Mouse (Mus musculus) MEL (cell line): ENCODE data around the gene Mettl27. TPM values are rescaled to one million over a fixed set of nuclear protein-coding genes. Genes with fewer than 3 reads are reported as not detected.

ENCODE experiments used
- DNase-seq: peaks from one replicate; pipeline ENCODE4 v3.0.0; 2011; ENCODE audit warnings: low read depth, low spot score
- H3K27ac ChIP-seq: 2 replicates; pipeline ENCODE4 v1.5.1; 2012; ENCODE audit warnings: low read depth, mild to moderate bottlenecking, control low read depth, low read length, moderate library complexity; ENCODE audit not compliant: control insufficient read depth
- H3K27me3 ChIP-seq, 2 experiments: fragments of 150-350 bp in 1 of 2; sonication (generic) in 1 of 2; 2 replicates each; pipeline ENCODE4 v1.6.1; 2012; ENCODE audit warnings: low read length in 2 of 2, mild to moderate bottlenecking in 2 of 2, improper control_type of control experiment in 1 of 2, moderate library complexity in 1 of 2; ENCODE audit not compliant: insufficient read depth in 2 of 2, control insufficient read depth in 1 of 2
- H3K36me3 ChIP-seq, 2 experiments: 2 replicates each; pipeline ENCODE4 v1.6.1; 2012 to 2014; ENCODE audit warnings: low read length in 2 of 2, improper control_type of control experiment in 1 of 2, inconsistent platforms in 1 of 2, mild to moderate bottlenecking in 1 of 2; ENCODE audit not compliant: insufficient read depth in 2 of 2, control insufficient read depth in 1 of 2
- H3K4me1 ChIP-seq, 2 experiments: fragments of 150-350 bp in 1 of 2; sonication (generic) in 1 of 2; 2 replicates each; pipeline ENCODE4 v1.6.1; 2012; ENCODE audit warnings: low read length in 2 of 2, improper control_type of control experiment in 1 of 2, mild to moderate bottlenecking in 1 of 2; ENCODE audit not compliant: insufficient read depth in 2 of 2, control insufficient read depth in 1 of 2
- H3K4me3 ChIP-seq, 2 experiments: fragments of 150-350 bp in 1 of 2; sonication (generic) in 1 of 2; 2 replicates each; pipeline ENCODE4 v1.5.1; 2012; ENCODE audit warnings: low read depth in 2 of 2, low read length in 2 of 2, mild to moderate bottlenecking in 2 of 2, moderate library complexity in 2 of 2, control low read depth in 1 of 2, improper control_type of control experiment in 1 of 2; ENCODE audit not compliant: control insufficient read depth in 1 of 2, insufficient read depth in 1 of 2
- H3K79me2 ChIP-seq: 2 replicates; pipeline ENCODE4 v1.6.1; 2012; ENCODE audit warnings: mild to moderate bottlenecking, low read length, moderate library complexity; ENCODE audit not compliant: control insufficient read depth, poor library complexity, insufficient read depth
- H3K9ac ChIP-seq: 2 replicates; pipeline ENCODE4 v1.6.1; 2012; ENCODE audit warnings: low read depth, mild to moderate bottlenecking, control low read depth, low read length, moderate library complexity; ENCODE audit not compliant: control insufficient read depth, poor library complexity, severe bottlenecking
- H3K9me3 ChIP-seq: fragments of 150-350 bp; sonication (generic); replicated peaks from 2 replicates; pipeline ENCODE4 v1.6.1; 2012; ENCODE audit warnings: mild to moderate bottlenecking, low read length, improper control_type of control experiment, moderate library complexity; ENCODE audit not compliant: insufficient read depth
- BHLHE40 ChIP-seq: IDR thresholded peaks from 2 replicates; pipeline ENCODE4 v1.6.1; 2012; ENCODE audit warnings: low read depth, mild to moderate bottlenecking, inconsistent platforms, low read length, improper control_type of control experiment, borderline replicate concordance
- CHD1 ChIP-seq: IDR thresholded peaks from 2 replicates; pipeline ENCODE4 v1.6.1; 2012; ENCODE audit warnings: low read depth, mild to moderate bottlenecking, inconsistent platforms, low read length, improper control_type of control experiment
- CHD2 ChIP-seq: IDR thresholded peaks from 2 replicates; pipeline ENCODE4 v1.6.1; 2011; ENCODE audit warnings: low read length, improper control_type of control experiment
- ELF1 ChIP-seq: IDR thresholded peaks from 2 replicates; pipeline ENCODE4 v1.6.1; 2014; ENCODE audit warnings: low read depth, mild to moderate bottlenecking, inconsistent platforms, low read length, improper control_type of control experiment, moderate library complexity
- EP300 ChIP-seq, 2 experiments: IDR thresholded peaks; 2 replicates each; pipeline ENCODE4 v1.6.1; 2011; ENCODE audit warnings: improper control_type of control experiment in 2 of 2, low read length in 2 of 2, low read depth in 1 of 2, mild to moderate bottlenecking in 1 of 2
- ETS1 ChIP-seq: IDR thresholded peaks from 2 replicates; pipeline ENCODE4 v1.6.1; 2012; ENCODE audit warnings: low read depth, mild to moderate bottlenecking, inconsistent platforms, low read length, improper control_type of control experiment, moderate library complexity
- GATA1 ChIP-seq: IDR thresholded peaks from 2 replicates; pipeline ENCODE4 v1.6.1; 2011; ENCODE audit warnings: low read depth, low read length, improper control_type of control experiment
- JUND ChIP-seq: IDR thresholded peaks from 2 replicates; pipeline ENCODE4 v1.6.1; 2011; ENCODE audit warnings: low read depth, mild to moderate bottlenecking, improper control_type of control experiment, low read length
- KAT2A ChIP-seq: conservative IDR thresholded peaks from 2 replicates; pipeline ENCODE4 v1.6.1; 2012; ENCODE audit warnings: low read depth, low read length, improper control_type of control experiment, inconsistent platforms
- MAFK ChIP-seq: IDR thresholded peaks from 2 replicates; pipeline ENCODE4 v1.6.1; 2011; ENCODE audit warnings: low read depth, mild to moderate bottlenecking, low read length, improper control_type of control experiment, borderline replicate concordance
- MAZ ChIP-seq: IDR thresholded peaks from 2 replicates; pipeline ENCODE4 v1.6.1; 2012; ENCODE audit warnings: low read depth, mild to moderate bottlenecking, inconsistent platforms, low read length, improper control_type of control experiment
- MEF2A ChIP-seq: IDR thresholded peaks from 2 replicates; pipeline ENCODE4 v1.6.1; 2014; ENCODE audit warnings: low read depth, mild to moderate bottlenecking, inconsistent platforms, low read length, improper control_type of control experiment; ENCODE audit not compliant: poor library complexity, insufficient replicate concordance, severe bottlenecking; ENCODE audit errors: extremely low read depth
- MXI1 ChIP-seq: IDR thresholded peaks from 2 replicates; pipeline ENCODE4 v1.6.1; 2011; ENCODE audit warnings: mild to moderate bottlenecking, low read depth, low read length, improper control_type of control experiment
- MYB ChIP-seq: IDR thresholded peaks from 2 replicates; pipeline ENCODE4 v1.6.1; 2011; ENCODE audit warnings: mild to moderate bottlenecking, low read depth, low read length, improper control_type of control experiment
- NELFE ChIP-seq: IDR thresholded peaks from 2 replicates; pipeline ENCODE4 v1.6.1; 2011; ENCODE audit warnings: low read depth, low read length, improper control_type of control experiment
- NRF1 ChIP-seq: IDR thresholded peaks from 2 replicates; pipeline ENCODE4 v1.6.1; 2014; ENCODE audit warnings: low read depth, mild to moderate bottlenecking, inconsistent platforms, low read length, improper control_type of control experiment, moderate library complexity; ENCODE audit not compliant: poor library complexity, insufficient read depth, severe bottlenecking
- POLR2A ChIP-seq, 2 experiments: IDR thresholded peaks; 2 replicates each; pipeline ENCODE4 v1.6.1; 2011 to 2012; ENCODE audit warnings: low read length in 2 of 2, mild to moderate bottlenecking in 2 of 2, control low read depth in 1 of 2, improper control_type of control experiment in 1 of 2, low read depth in 1 of 2, moderate library complexity in 1 of 2; ENCODE audit not compliant: control insufficient read depth in 1 of 2, insufficient read depth in 1 of 2, poor library complexity in 1 of 2
- POLR2AphosphoS2 ChIP-seq: IDR thresholded peaks from 2 replicates; pipeline ENCODE4 v1.6.1; 2011; ENCODE audit warnings: low read length, improper control_type of control experiment
- RAD21 ChIP-seq: IDR thresholded peaks from 2 replicates; pipeline ENCODE4 v1.6.1; 2011; ENCODE audit warnings: mild to moderate bottlenecking, low read depth, low read length, improper control_type of control experiment
- RCOR1 ChIP-seq: IDR thresholded peaks from 2 replicates; pipeline ENCODE4 v1.6.1; 2012; ENCODE audit warnings: low read depth, mild to moderate bottlenecking, inconsistent platforms, low read length, improper control_type of control experiment
- SIN3A ChIP-seq: IDR thresholded peaks from 2 replicates; pipeline ENCODE4 v1.6.1; 2012; ENCODE audit warnings: low read length, improper control_type of control experiment, inconsistent platforms
- TAL1 ChIP-seq: IDR thresholded peaks from 2 replicates; pipeline ENCODE4 v1.6.1; 2012; ENCODE audit warnings: mild to moderate bottlenecking, inconsistent platforms, low read length, moderate library complexity, mixed read lengths
- TCF12 ChIP-seq: IDR thresholded peaks from 2 replicates; pipeline ENCODE4 v1.6.1; 2014; ENCODE audit warnings: low read depth, mild to moderate bottlenecking, inconsistent platforms, low read length, improper control_type of control experiment, moderate library complexity
- UBTF ChIP-seq: IDR thresholded peaks from 2 replicates; pipeline ENCODE4 v1.6.1; 2012; ENCODE audit warnings: low read depth, mild to moderate bottlenecking, inconsistent platforms, low read length, improper control_type of control experiment, moderate library complexity, borderline replicate concordance; ENCODE audit not compliant: insufficient read depth
- USF1 ChIP-seq: IDR thresholded peaks from 2 replicates; pipeline ENCODE4 v1.6.1; 2014; ENCODE audit warnings: low read depth, mild to moderate bottlenecking, inconsistent platforms, low read length, improper control_type of control experiment, moderate library complexity
- USF2 ChIP-seq, 2 experiments: IDR thresholded peaks; 2 replicates each; pipeline ENCODE4 v1.6.1; 2011 to 2012; ENCODE audit warnings: improper control_type of control experiment in 2 of 2, low read length in 2 of 2, borderline replicate concordance in 1 of 2, inconsistent platforms in 1 of 2, low read depth in 1 of 2, mild to moderate bottlenecking in 1 of 2; ENCODE audit not compliant: insufficient read depth in 1 of 2
- ZC3H11A ChIP-seq: IDR thresholded peaks from 2 replicates; pipeline ENCODE4 v1.6.1; 2012; ENCODE audit warnings: low read depth, mild to moderate bottlenecking, inconsistent platforms, low read length, improper control_type of control experiment
- ZKSCAN1 ChIP-seq: IDR thresholded peaks from 2 replicates; pipeline ENCODE4 v1.6.1; 2012; ENCODE audit warnings: low read depth, mild to moderate bottlenecking, inconsistent platforms, low read length, improper control_type of control experiment, moderate library complexity
- ZNF384 ChIP-seq: IDR thresholded peaks from 2 replicates; pipeline ENCODE4 v1.6.1; 2012; ENCODE audit warnings: low read depth, mild to moderate bottlenecking, inconsistent platforms, low read length, improper control_type of control experiment
- polyA plus RNA-seq, 2 experiments: library from polyadenylated mRNA; stranded (reverse) in 1 of 2; unstranded in 1 of 2; fragments of >175 nt in 1 of 2; fragments of >200 nt in 1 of 2; gene quantifications; 2 replicates each; pipeline versions ENCODE4 v1.2.1 to v1.2.4; 2012; ENCODE audit warnings: low replicate concordance in 2 of 2, low read depth in 1 of 2; ENCODE audit not compliant: insufficient read length in 2 of 2, insufficient read depth in 1 of 2, missing spikeins in 1 of 2
- total RNA-seq: library from RNA; depleted of rRNA; stranded (reverse); fragments of 300-350 nt; gene quantifications from 2 replicates; pipeline ENCODE4 v1.2.3, GENCODE M21; 2012

Mettl27 gene
- total and polyA plus RNA-seq, 3 experiments, result 0.96 to 3.1 TPM; not detected in 1

- TF ChIP-seq UBTF (no peak), POLR2A (IDR thresholded peaks at IDR 0.05; ENCODE audit: control insufficient read depth in 1 of 2, insufficient read depth in 1 of 2, low read depth in 1 of 2, low read length in 2 of 2, poor library complexity in 1 of 2) (0 out of 4 replicates have a peak, but pooled peaks of 1 of the 2 experiments have one; percentile 27), ZC3H11A (peak; percentile 13; the same call in 1 of the 2 replicates), USF1 (no peak), ZKSCAN1 (no peak), TAL1 (peak; percentile 84), CHD1 (no peak), RAD21 (no peak), GATA1 (peak; percentile 88), MXI1 (peak; percentile 36; the same call in 1 of the 2 replicates), MAFK (no peak), ELF1 (peak; percentile 37; the same call in 1 of the 2 replicates), USF2 (IDR thresholded peaks at IDR 0.05; ENCODE audit: borderline replicate concordance in 1 of 2, insufficient read depth in 1 of 2, low read depth in 1 of 2, low read length in 2 of 2) (no peak), CHD2 (no peak), BHLHE40 (peak; percentile 67; the same call in 1 of the 2 replicates), ZNF384 (no peak), MAZ (peak; percentile 36; the same call in 1 of the 2 replicates), NRF1 (no peak), POLR2AphosphoS2 (no peak)
Observed at GRCm38 (mm10) chr5:134976164-134976563, 44.0 kb downstream of the Mettl27 start (continued).

GRCm38 (mm10) chr5:134976577-134977250 is 44.5 kb downstream of the Mettl27 start:
- 0 out of 2 replicates have a peak, but pooled peaks cover 2% of the 10 kb centered on the region for H3K79me2 ChIP-seq

More at GRCm38 (mm10) chr5:134976577-134977250, 44.5 kb downstream of the Mettl27 start:
- Histone ChIP-seq H3K36me3 (peaks cover 0 to 37% of the 10 kb centered on the region in 2 experiments; a peak in 2 of 4 replicates), H3K4me1 (peaks cover 13 to 50% of the 10 kb centered on the region in 2 experiments), H3K9ac (peak overlapping the region; percentile 32), H3K27me3 (no peaks in the 10 kb centered on the region), H3K27ac (peak overlapping the region; percentile 71), H3K9me3 (no peaks in the 10 kb centered on the region), H3K4me3 (peak overlapping the region; percentile 24 to 46)
- TF ChIP-seq NRF1, result no peak
- TF ChIP-seq RCOR1, result no peak; the same call in 1 of the 2 replicates
- no peak for TF ChIP-seq MEF2A
- peak; percentile 88 for TF ChIP-seq MYB
- TF ChIP-seq USF2 (IDR thresholded peaks at IDR 0.05; ENCODE audit: borderline replicate concordance in 1 of 2, insufficient read depth in 1 of 2, low read depth in 1 of 2, low read length in 2 of 2), result no peak
- TF ChIP-seq KAT2A, result no peak
- TF ChIP-seq EP300 (IDR thresholded peaks at IDR 0.05; ENCODE audit: low read depth in 1 of 2, low read length in 2 of 2), result peak; percentile 81 to 93
- peak; percentile 25 for TF ChIP-seq SIN3A
- peak; percentile 45 for TF ChIP-seq TAL1
- no peak for TF ChIP-seq JUND
- peak; percentile 70 for TF ChIP-seq GATA1
- peak; percentile 73 for TF ChIP-seq ETS1
- peak; percentile 68 for TF ChIP-seq TCF12
- TF ChIP-seq NELFE, result no peak; the same call in 1 of the 2 replicates
- peak; percentile 72 for DNase-seq
